Mouse (Mus musculus) CH12.LX (cell line): ENCODE results near the gene Cxcr1. TPM values are rescaled to one million over a fixed set of nuclear protein-coding genes. Genes with fewer than 3 reads are reported as not detected.

Experiments
- DNase-seq: peaks from one replicate; pipeline ENCODE4 v3.0.0-alpha.2; 2013; ENCODE audit errors: extremely low read depth
- H3K27ac ChIP-seq: 2 replicates; pipeline ENCODE4 v1.5.1; 2012; ENCODE audit warnings: low read depth, mild to moderate bottlenecking, control low read depth, moderate library complexity; ENCODE audit not compliant: insufficient read depth
- H3K27me3 ChIP-seq: replicated peaks from 2 replicates; pipeline ENCODE3; 2012; ENCODE audit warnings: inconsistent platforms
- H3K36me3 ChIP-seq, 2 experiments: replicated peaks in 1 of 2; 2 replicates each; pipeline versions ENCODE3 to v1.6.1; 2012; ENCODE audit warnings: inconsistent platforms in 1 of 2, low read length in 1 of 2, mild to moderate bottlenecking in 1 of 2, mixed read lengths in 1 of 2, moderate library complexity in 1 of 2; ENCODE audit not compliant: control insufficient read depth in 1 of 2, insufficient read depth in 1 of 2
- H3K4me1 ChIP-seq, 2 experiments: 2 replicates each; pipeline ENCODE4 v1.6.1; 2012; ENCODE audit warnings: inconsistent platforms in 1 of 2, moderate library complexity in 1 of 2; ENCODE audit not compliant: insufficient read depth in 2 of 2, control insufficient read depth in 1 of 2
- H3K4me2 ChIP-seq: 2 replicates; pipeline ENCODE4 v1.6.1; 2012; ENCODE audit warnings: low read depth, mild to moderate bottlenecking, control low read depth; ENCODE audit not compliant: poor library complexity, insufficient read depth, severe bottlenecking
- H3K4me3 ChIP-seq, 3 experiments: fragments of 150-350 bp in 1 of 3; sonication (generic) in 1 of 3; replicated peaks in 1 of 3; 2 replicates each; pipeline versions ENCODE3 to v1.5.1; 2011 to 2012; ENCODE audit warnings: low read depth in 2 of 3, low read length in 2 of 3, mild to moderate bottlenecking in 2 of 3, moderate library complexity in 2 of 3, control low read depth in 1 of 3, improper control_type of control experiment in 1 of 3, inconsistent platforms in 1 of 3, mixed read lengths in 1 of 3; ENCODE audit not compliant: poor library complexity in 1 of 3
- H3K79me2 ChIP-seq: replicated peaks from 2 replicates; pipeline ENCODE4 v1.6.1; 2012; ENCODE audit warnings: mild to moderate bottlenecking, moderate library complexity; ENCODE audit not compliant: control insufficient read depth, poor library complexity, insufficient read depth, severe bottlenecking; ENCODE audit errors: extremely low read depth
- H3K9ac ChIP-seq: 2 replicates; pipeline ENCODE4 v1.6.1; 2012; ENCODE audit warnings: low read depth, mild to moderate bottlenecking, control low read depth, moderate library complexity; ENCODE audit not compliant: insufficient read depth
- H3K9me3 ChIP-seq: replicated peaks from 2 replicates; pipeline ENCODE3; 2012; ENCODE audit warnings: low read length, inconsistent platforms, mixed read lengths
- BHLHE40 ChIP-seq: IDR thresholded peaks from 2 replicates; pipeline ENCODE4 v1.6.1; 2011; ENCODE audit warnings: mild to moderate bottlenecking, low read depth, low read length, improper control_type of control experiment
- CHD1 ChIP-seq: IDR thresholded peaks from 2 replicates; pipeline ENCODE4 v1.6.1; 2012; ENCODE audit warnings: low read depth, low read length, improper control_type of control experiment, inconsistent platforms
- CHD2 ChIP-seq: IDR thresholded peaks from 2 replicates; pipeline ENCODE4 v1.6.1; 2011; ENCODE audit warnings: low read length, improper control_type of control experiment
- CTCF ChIP-seq, 2 experiments: IDR thresholded peaks in 1 of 2; conservative IDR thresholded peaks in 1 of 2; 2 replicates each; pipeline ENCODE4 v1.5.1; 2011 to 2012; ENCODE audit warnings: low read depth in 2 of 2, low read length in 2 of 2, improper control_type of control experiment in 1 of 2, inconsistent platforms in 1 of 2, mild to moderate bottlenecking in 1 of 2, moderate library complexity in 1 of 2
- E2F4 ChIP-seq: IDR thresholded peaks from 2 replicates; pipeline ENCODE4 v1.6.1; 2011; ENCODE audit warnings: low read depth, low read length, improper control_type of control experiment; ENCODE audit not compliant: insufficient replicate concordance
- ELF1 ChIP-seq: IDR thresholded peaks from 2 replicates; pipeline ENCODE4 v1.6.1; 2014; ENCODE audit warnings: low read depth, mild to moderate bottlenecking, inconsistent platforms, low read length, improper control_type of control experiment
- ETS1 ChIP-seq: conservative IDR thresholded peaks from 2 replicates; pipeline ENCODE4 v1.6.1; 2012; ENCODE audit warnings: low read depth, mild to moderate bottlenecking, inconsistent platforms, low read length, improper control_type of control experiment, moderate library complexity
- GABPA ChIP-seq: IDR thresholded peaks from 2 replicates; pipeline ENCODE4 v1.6.1; 2012; ENCODE audit warnings: low read depth, low read length, improper control_type of control experiment, inconsistent platforms; ENCODE audit not compliant: insufficient replicate concordance
- JUND ChIP-seq: conservative IDR thresholded peaks from 2 replicates; pipeline ENCODE4 v1.6.1; 2011; ENCODE audit warnings: low read depth, low read length, improper control_type of control experiment
- KAT2A ChIP-seq: IDR thresholded peaks from 2 replicates; pipeline ENCODE4 v1.6.1; 2012; ENCODE audit warnings: low read length, improper control_type of control experiment, inconsistent platforms; ENCODE audit not compliant: insufficient replicate concordance
- MAFK ChIP-seq: IDR thresholded peaks from 2 replicates; pipeline ENCODE4 v1.6.1; 2011; ENCODE audit warnings: low read length, improper control_type of control experiment; ENCODE audit not compliant: insufficient replicate concordance
- MAX ChIP-seq: IDR thresholded peaks from 2 replicates; pipeline ENCODE4 v1.6.1; 2011; ENCODE audit warnings: low read length, improper control_type of control experiment
- MAZ ChIP-seq: IDR thresholded peaks from 2 replicates; pipeline ENCODE4 v1.6.1; 2012; ENCODE audit warnings: low read depth, mild to moderate bottlenecking, inconsistent platforms, low read length, improper control_type of control experiment, moderate library complexity
- MEF2A ChIP-seq: IDR thresholded peaks from 2 replicates; pipeline ENCODE4 v1.6.1; 2014; ENCODE audit warnings: low read depth, mild to moderate bottlenecking, inconsistent platforms, low read length, improper control_type of control experiment, borderline replicate concordance
- MXI1 ChIP-seq: IDR thresholded peaks from 2 replicates; pipeline ENCODE4 v1.6.1; 2011; ENCODE audit warnings: mild to moderate bottlenecking, low read depth, low read length, improper control_type of control experiment
- MYC ChIP-seq: IDR thresholded peaks from 2 replicates; pipeline ENCODE4 v1.6.1; 2011; ENCODE audit warnings: low read depth, mild to moderate bottlenecking, improper control_type of control experiment, low read length
- NRF1 ChIP-seq: IDR thresholded peaks from 2 replicates; pipeline ENCODE4 v1.6.1; 2014; ENCODE audit warnings: low read depth, mild to moderate bottlenecking, inconsistent platforms, low read length, improper control_type of control experiment, moderate library complexity
- POLR2A ChIP-seq: IDR thresholded peaks from 2 replicates; pipeline ENCODE4 v1.6.1; 2011; ENCODE audit warnings: low read depth, mild to moderate bottlenecking, improper control_type of control experiment, low read length
- POLR2AphosphoS2 ChIP-seq: IDR thresholded peaks from 2 replicates; pipeline ENCODE4 v1.6.1; 2011; ENCODE audit warnings: low read depth, low read length, improper control_type of control experiment
- SIN3A ChIP-seq: IDR thresholded peaks from 2 replicates; pipeline ENCODE4 v1.6.1; 2012; ENCODE audit warnings: low read length, improper control_type of control experiment, inconsistent platforms
- SMC3 ChIP-seq: IDR thresholded peaks from 2 replicates; pipeline ENCODE4 v1.6.1; 2011; ENCODE audit warnings: low read depth, low read length, improper control_type of control experiment
- TCF12 ChIP-seq: IDR thresholded peaks from 2 replicates; pipeline ENCODE4 v1.6.1; 2014; ENCODE audit warnings: low read depth, mild to moderate bottlenecking, inconsistent platforms, low read length, improper control_type of control experiment
- UBTF ChIP-seq: IDR thresholded peaks from 2 replicates; pipeline ENCODE4 v1.6.1; 2012; ENCODE audit warnings: low read depth, mild to moderate bottlenecking, inconsistent platforms, low read length, improper control_type of control experiment, moderate library complexity
- USF2 ChIP-seq: conservative IDR thresholded peaks from 2 replicates; pipeline ENCODE4 v1.6.1; 2011; ENCODE audit warnings: low read depth, low read length, improper control_type of control experiment
- ZC3H11A ChIP-seq: IDR thresholded peaks from 2 replicates; pipeline ENCODE4 v1.6.1; 2012; ENCODE audit warnings: low read depth, mild to moderate bottlenecking, inconsistent platforms, low read length, improper control_type of control experiment
- ZKSCAN1 ChIP-seq: IDR thresholded peaks from 2 replicates; pipeline ENCODE4 v1.6.1; 2012; ENCODE audit warnings: low read depth, inconsistent platforms, low read length, improper control_type of control experiment, borderline replicate concordance
- ZNF384 ChIP-seq: IDR thresholded peaks from 2 replicates; pipeline ENCODE4 v1.6.1; 2012; ENCODE audit warnings: low read depth, low read length, improper control_type of control experiment, inconsistent platforms
- dilution Hi-C: fragments of 300-500 bp; cut with MboI; formaldehyde crosslinking; loops from 2 replicates; pipeline ENCODE4 v1.14.3; 2020; ENCODE audit warnings: low sequenced_read_pairs; ENCODE audit not compliant: extremely low pct_unique_long_range_greater_than_20kb, extremely low pct_ligation_motif_present
- in situ Hi-C: fragments of 300-500 bp; cut with MboI; formaldehyde crosslinking; loops from 3 replicates; pipeline ENCODE4 v1.14.3; 2019; ENCODE audit warnings: low sequenced_read_pairs, low pct_ligation_motif_present, low pct_unique_long_range_greater_than_20kb, mixed read lengths
- polyA plus RNA-seq: library from polyadenylated mRNA; unstranded; fragments of >175 nt; gene quantifications from 2 replicates; pipeline ENCODE4 v1.2.1, GENCODE M21; 2012; ENCODE audit warnings: low read depth; ENCODE audit not compliant: insufficient read length
- total RNA-seq, 2 experiments: library from RNA; depleted of rRNA; stranded (reverse); fragments of 300-350 nt in 1 of 2; fragments of >200 nt in 1 of 2; gene quantifications; 2 replicates each; pipeline ENCODE4 v1.2.3; 2012 to 2014

The Cxcr1 gene
- total and polyA plus RNA-seq, 3 experiments: not detected

DNA sequence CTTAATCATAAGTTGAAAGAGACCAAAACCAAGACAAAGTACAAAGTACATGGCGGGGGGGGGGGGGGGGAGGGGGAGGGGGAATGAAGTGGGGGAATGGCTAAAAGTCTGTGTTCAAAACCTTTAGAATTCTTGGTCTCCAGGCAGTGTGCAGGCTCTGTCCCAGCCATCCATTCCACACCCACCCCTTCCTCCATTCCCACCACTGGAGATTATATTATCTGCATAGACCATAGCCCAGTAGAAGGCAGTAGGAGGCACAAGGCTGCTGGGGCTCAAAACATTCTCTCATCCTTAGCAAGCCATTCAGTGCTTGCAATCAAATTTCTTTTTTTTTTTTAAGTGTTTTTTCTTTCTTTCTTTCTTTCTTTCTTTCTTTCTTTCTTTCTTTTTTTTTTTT lies 36.6 kb upstream of the Cxcr1 start:
- no peak for DNase-seq
- no peak overlapping the region for H3K27ac ChIP-seq
- peaks cover 5% of the 10 kb centered on the region for H3K9me3 ChIP-seq
- H3K4me2 ChIP-seq: no peak overlapping the region
- H3K79me2 ChIP-seq: no peaks in the 10 kb centered on the region
- no peak overlapping the region for H3K9ac ChIP-seq
- in situ Hi-C loops (no loop called here), dilution Hi-C loops (no loop called here)
- H3K4me3 ChIP-seq: no peak overlapping the region
- no peak for TF ChIP-seq MAFK
- TF ChIP-seq BHLHE40: no peak
- TF ChIP-seq MXI1: no peak
- TF ChIP-seq ZC3H11A: no peak
- no peak for TF ChIP-seq CHD1
- no peaks in the 10 kb centered on the region for H3K27me3 ChIP-seq
- H3K4me1 ChIP-seq: peaks cover 0 to 11% of the 10 kb centered on the region in 2 experiments; a peak in 2 of 4 replicates
- H3K36me3 ChIP-seq: no peaks in the 10 kb centered on the region

DNA sequence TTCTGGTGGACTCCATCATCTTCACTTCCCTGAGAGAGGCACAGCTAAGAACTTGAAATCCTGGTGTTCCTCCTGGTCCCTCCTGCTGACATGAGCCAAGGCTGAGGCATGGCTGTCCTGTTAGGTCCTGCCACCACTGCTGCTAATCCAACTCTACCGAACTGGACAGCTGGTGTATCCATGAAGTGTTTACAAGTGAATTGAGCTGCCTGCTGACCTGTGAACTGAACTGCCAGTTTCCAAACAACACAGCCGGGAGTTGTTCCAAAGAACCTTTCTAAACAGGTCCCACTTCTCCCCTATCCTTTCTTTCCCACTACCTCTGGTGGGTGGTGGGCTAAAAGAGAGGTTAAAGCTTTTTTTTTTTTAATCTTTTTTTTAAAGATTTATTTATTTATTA lies 35.5 kb upstream of the Cxcr1 start:
- no peak for TF ChIP-seq MAFK
- no peak for TF ChIP-seq JUND
- no peak for TF ChIP-seq POLR2AphosphoS2
- TF ChIP-seq USF2: no peak
- no peak for TF ChIP-seq MYC
- no peak for TF ChIP-seq SMC3
- no peak for TF ChIP-seq ELF1
- no peak for TF ChIP-seq ZC3H11A
- no peak for TF ChIP-seq GABPA
- no peak for TF ChIP-seq MEF2A
- no peak for TF ChIP-seq NRF1
- TF ChIP-seq MAX: no peak
- TF ChIP-seq TCF12: no peak
- no peaks in the 10 kb centered on the region for H3K27me3 ChIP-seq
- H3K4me1 ChIP-seq: peaks cover 0 to 11% of the 10 kb centered on the region in 2 experiments; a peak in 2 of 4 replicates
- H3K27ac ChIP-seq: no peak overlapping the region
- in situ Hi-C loops (no loop called here), dilution Hi-C loops (no loop called here)
- no peak overlapping the region for H3K4me2 ChIP-seq
- no peaks in the 10 kb centered on the region for H3K79me2 ChIP-seq
- H3K9me3 ChIP-seq: peaks cover 5% of the 10 kb centered on the region
- no peak overlapping the region for H3K4me3 ChIP-seq
- no peak overlapping the region for H3K9ac ChIP-seq
- H3K36me3 ChIP-seq: no peaks in the 10 kb centered on the region
- DNase-seq: no peak

DNA sequence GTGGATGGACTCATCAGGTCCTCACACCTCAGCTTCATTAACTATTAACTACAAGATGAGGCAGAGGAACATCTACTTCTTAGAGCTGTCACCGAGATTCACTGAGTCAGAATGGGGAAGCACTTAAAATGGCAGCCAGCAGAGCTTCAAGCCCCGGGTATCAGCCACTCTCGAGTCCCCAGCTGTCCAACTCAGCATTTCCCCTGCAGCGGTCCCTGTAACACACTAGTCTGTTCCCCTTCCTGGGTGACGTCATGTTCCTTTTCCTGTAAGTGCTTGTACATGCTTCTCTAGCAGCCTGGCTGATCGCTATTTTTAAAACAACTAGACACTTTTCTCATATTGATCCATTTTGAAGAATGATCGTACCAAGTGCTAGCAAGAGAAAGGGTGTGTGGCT lies 32.9 kb upstream of the Cxcr1 start:
- peak; percentile 83 for DNase-seq
- Histone ChIP-seq H3K4me2 (no peak overlapping the region), H3K4me1 (peaks cover 0 to 10% of the 10 kb centered on the region in 2 experiments; a peak in 2 of 4 replicates), H3K9ac (no peak overlapping the region), H3K36me3 (no peaks in the 10 kb centered on the region), H3K9me3 (peaks cover 5% of the 10 kb centered on the region), H3K79me2 (no peaks in the 10 kb centered on the region), H3K4me3 (no peak overlapping the region), H3K27ac (no peak overlapping the region), H3K27me3 (no peaks in the 10 kb centered on the region)
- dilution Hi-C loops (no loop called here), in situ Hi-C loops (no loop called here)
- TF ChIP-seq GABPA: no peak
- peak; percentile 29; the same call in 1 of the 2 replicates for TF ChIP-seq POLR2A
- TF ChIP-seq E2F4: no peak
- TF ChIP-seq CHD1: no peak
- no peak for TF ChIP-seq UBTF
- no peak for TF ChIP-seq POLR2AphosphoS2
- no peak for TF ChIP-seq ZC3H11A
- TF ChIP-seq ZNF384: no peak
- TF ChIP-seq CHD2: no peak
- 0 out of 2 replicates have a peak, but pooled peaks have one; percentile 20 for TF ChIP-seq MAX
- TF ChIP-seq SIN3A: no peak
- no peak for TF ChIP-seq MAZ
- no peak for TF ChIP-seq ZKSCAN1
- TF ChIP-seq MEF2A: peak; percentile 62; the same call in 1 of the 2 replicates
- no peak for TF ChIP-seq MAFK
- no peak for TF ChIP-seq KAT2A
- no peak; the same call in 1 of the 2 replicates for TF ChIP-seq ETS1
- no peak for TF ChIP-seq CTCF (conservative IDR thresholded peaks at IDR 0.05 in 1 of 2, IDR thresholded peaks at IDR 0.05 in 1 of 2; ENCODE audit: low read depth in 2 of 2, low read length in 2 of 2)
